Mouse (Mus musculus) liver, adult 2 months (tissue): ENCODE results near the gene Plekha3. TPM values are rescaled to one million over a fixed set of nuclear protein-coding genes. Genes with fewer than 3 reads are reported as not detected.
A peak's percentile ranks its signal among the peaks of the same experiment; 100 is the strongest.

ENCODE experiments used
- DNase-seq: peaks from one replicate; pipeline ENCODE4 v3.0.0-alpha.2; 2011; ENCODE audit warnings: low read depth, low spot score; ENCODE audit errors: extremely low read depth
- H3K27ac ChIP-seq: fragments of 200-500 bp; replicated peaks from 2 replicates; pipeline ENCODE4 v1.5.1; 2012; ENCODE audit warnings: low read depth, mild to moderate bottlenecking, control low read depth, inconsistent platforms, low read length; ENCODE audit not compliant: insufficient read depth
- H3K27me3 ChIP-seq: fragments of 200-500 bp; 2 replicates; pipeline ENCODE4 v1.6.1; 2012; ENCODE audit warnings: mild to moderate bottlenecking, moderate library complexity, low read length, inconsistent platforms; ENCODE audit not compliant: control insufficient read depth, insufficient read depth
- H3K36me3 ChIP-seq: fragments of 200-500 bp; 2 replicates; pipeline ENCODE4 v1.6.1; 2012; ENCODE audit warnings: low read length, inconsistent platforms; ENCODE audit not compliant: control insufficient read depth, insufficient read depth
- H3K4me1 ChIP-seq: fragments of 200-500 bp; 2 replicates; pipeline ENCODE4 v1.6.1; 2011; ENCODE audit warnings: low read length; ENCODE audit not compliant: control insufficient read depth, insufficient read depth
- H3K4me3 ChIP-seq: fragments of 200-500 bp; 2 replicates; pipeline ENCODE4 v1.5.1; 2011; ENCODE audit warnings: low read depth, mild to moderate bottlenecking, control low read depth, low read length, moderate library complexity; ENCODE audit not compliant: insufficient read depth
- H3K79me2 ChIP-seq: fragments of 200-500 bp; 2 replicates; pipeline ENCODE4 v1.6.1; 2012; ENCODE audit warnings: inconsistent platforms, mild to moderate bottlenecking, low read length, moderate library complexity; ENCODE audit not compliant: control insufficient read depth, insufficient read depth
- H3K9ac ChIP-seq: fragments of 200-500 bp; 2 replicates; pipeline ENCODE4 v1.6.1; 2012; ENCODE audit warnings: low read depth, mild to moderate bottlenecking, control low read depth, inconsistent platforms, low read length
- CTCF ChIP-seq: fragments of 200-500 bp; IDR thresholded peaks from 2 replicates; pipeline ENCODE4 v1.5.1; 2011; ENCODE audit warnings: low read depth, low read length, control low read depth
- POLR2A ChIP-seq: fragments of 200-500 bp; IDR thresholded peaks from 2 replicates; pipeline ENCODE4 v1.6.1; 2011; ENCODE audit warnings: low read length, control low read depth; ENCODE audit not compliant: insufficient read depth; ENCODE audit errors: extremely low read depth
- WGBS: fragments of 180-500 bp; shearing (Covaris S2); methylation state at CpG from one replicate; pipeline ENCODE4 v1.1.7; 2018; 5-methylcytosine and 5-hydroxymethylcytosine counted together
- polyA plus RNA-seq: library from polyadenylated mRNA; depleted of rRNA; stranded (reverse); fragments of >200 nt; gene quantifications from 2 replicates; pipeline ENCODE4 v1.2.3, GENCODE M21; 2012
- total RNA-seq: library from RNA; depleted of rRNA; stranded (reverse); fragments of >200 nt; gene quantifications from 2 replicates; pipeline ENCODE4 v1.2.3, GENCODE M21; 2014

Gene Plekha3
- total and polyA plus RNA-seq, 2 experiments: 7.4 to 14.3 TPM

DNA sequence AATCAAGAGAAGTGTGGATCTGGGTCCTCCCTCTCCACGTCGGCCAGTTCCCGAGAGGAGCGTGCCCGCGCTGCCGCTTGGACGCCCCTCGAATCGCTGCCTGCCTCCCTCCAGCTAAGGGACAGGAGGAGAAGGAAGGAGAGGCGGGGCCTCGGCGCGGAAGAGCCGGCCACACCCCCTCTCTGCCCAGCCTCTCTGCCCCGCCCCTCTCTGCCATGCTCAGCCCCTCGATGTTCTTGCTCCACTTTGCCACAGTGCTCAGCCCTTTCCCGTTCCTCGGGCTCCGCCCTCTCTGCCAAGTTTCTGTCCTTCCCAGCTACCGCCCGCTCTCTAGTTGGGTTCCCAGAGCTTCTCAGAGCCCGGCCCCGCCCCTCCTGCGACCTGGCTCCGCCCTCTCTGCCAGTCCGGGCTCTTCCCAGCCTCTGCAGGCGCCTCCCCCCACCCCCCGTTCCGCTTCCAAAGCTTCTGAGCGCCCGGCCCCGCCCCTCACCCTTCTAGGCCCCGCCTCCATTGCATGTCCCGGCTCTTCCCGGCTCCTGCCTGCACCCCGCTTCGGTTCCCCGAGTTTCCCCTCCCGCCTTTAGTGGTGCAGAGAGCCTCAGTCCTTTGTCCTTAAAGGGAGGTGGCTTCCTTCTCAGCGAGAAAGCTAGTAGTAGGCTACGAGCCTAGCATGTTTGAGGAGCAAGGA lies 27.1 kb upstream of the Plekha3 start, which contains the start of the genes Prkra and Pjvk:
TSS of gene Prkra (minus strand) at position 133 of the 688 bp plus-strand sequence.
TSS of gene Pjvk (plus strand) at position 594 of the 688 bp plus-strand sequence.
- peak within 1 kb of the TSS; percentile 75 for H3K9ac ChIP-seq
- H3K27ac ChIP-seq: peak within 1 kb of the TSS; percentile 38
- peaks cover 5% of the 10 kb centered on the region; the same call in 1 of the 2 replicates for H3K4me1 ChIP-seq
- no peaks in the 10 kb centered on the region for H3K27me3 ChIP-seq
- under 1% methylated on average over 40 of the region's 42 CpGs for WGBS
- TF ChIP-seq POLR2A (0 out of 2 replicates have a peak, but pooled peaks have one; percentile 31), CTCF (no peak)
- peak within 1 kb of the TSS; percentile 81 for H3K4me3 ChIP-seq
- H3K79me2 ChIP-seq: 0 out of 2 replicates have a peak, but pooled peaks cover 8% of the 10 kb centered on the region
- H3K36me3 ChIP-seq: peaks cover 4% of the 10 kb centered on the region; the same call in 1 of the 2 replicates
- DNase-seq: peak; percentile 97

GRCm38 (mm10) chr2:76648666-76649141 lies 26.4 kb upstream of the Plekha3 start:
- Histone ChIP-seq H3K4me3 (peak overlapping the region; percentile 56), H3K36me3 (0 out of 2 replicates have a peak, but pooled peaks cover 2% of the 10 kb centered on the region), H3K27me3 (no peaks in the 10 kb centered on the region), H3K79me2 (0 out of 2 replicates have a peak, but pooled peaks cover 8% of the 10 kb centered on the region), H3K4me1 (peaks cover 5% of the 10 kb centered on the region; the same call in 1 of the 2 replicates), H3K27ac (peak overlapping the region; percentile 38), H3K9ac (peak overlapping the region; percentile 53)
- WGBS: 23% methylated on average over 13 of the region's 13 CpGs
- TF ChIP-seq CTCF (no peak), POLR2A (no peak)
- peak; percentile 62 for DNase-seq

GRCm38 (mm10) chr2:76653070-76653469 lies 22.0 kb upstream of the Plekha3 start:
- H3K9ac ChIP-seq: no peak overlapping the region
- no peaks in the 10 kb centered on the region for H3K27me3 ChIP-seq
- WGBS: 92% methylated on average over 4 of the region's 4 CpGs
- H3K4me3 ChIP-seq: no peak overlapping the region
- H3K36me3 ChIP-seq: no peaks in the 10 kb centered on the region
- DNase-seq: no peak
- H3K79me2 ChIP-seq: no peaks in the 10 kb centered on the region
- TF ChIP-seq POLR2A (no peak), CTCF (no peak)
- H3K4me1 ChIP-seq: no peaks in the 10 kb centered on the region; the same call in 1 of the 2 replicates
- no peak overlapping the region for H3K27ac ChIP-seq

DNA sequence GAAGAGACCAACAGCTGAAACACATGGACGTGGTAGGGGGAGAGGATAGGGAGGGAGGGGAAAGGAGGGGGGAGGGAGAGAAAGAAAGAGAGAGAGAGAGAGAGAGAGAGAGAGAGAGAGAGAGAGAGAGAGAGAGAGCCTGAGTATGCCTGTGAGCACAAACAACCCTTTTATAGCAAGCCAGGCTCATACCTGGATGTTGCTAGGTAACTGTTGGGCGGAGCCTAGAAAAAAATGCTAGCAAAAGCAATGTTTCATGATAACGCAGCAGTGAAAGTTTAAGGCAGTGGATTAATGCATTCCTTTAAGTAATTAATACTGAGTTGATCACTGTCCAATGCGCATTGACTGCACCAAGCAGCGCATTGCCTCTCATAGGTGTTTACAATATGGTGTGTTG lies 20.4 kb upstream of the Plekha3 start:
- H3K4me1 ChIP-seq: no peaks in the 10 kb centered on the region; the same call in 1 of the 2 replicates
- no peak for DNase-seq
- no peak overlapping the region for H3K9ac ChIP-seq
- no peaks in the 10 kb centered on the region for H3K36me3 ChIP-seq
- H3K27me3 ChIP-seq: no peaks in the 10 kb centered on the region
- no peak overlapping the region for H3K27ac ChIP-seq
- H3K4me3 ChIP-seq: no peak overlapping the region
- 89% methylated on average over 5 of the region's 5 CpGs for WGBS
- TF ChIP-seq POLR2A (no peak), CTCF (no peak)
- no peaks in the 10 kb centered on the region for H3K79me2 ChIP-seq

GRCm38 (mm10) chr2:76655444-76655843 lies 19.6 kb upstream of the Plekha3 start:
- Histone ChIP-seq H3K36me3 (no peaks in the 10 kb centered on the region), H3K27ac (no peak overlapping the region), H3K4me3 (no peak overlapping the region), H3K4me1 (no peaks in the 10 kb centered on the region; the same call in 1 of the 2 replicates), H3K9ac (no peak overlapping the region), H3K27me3 (no peaks in the 10 kb centered on the region), H3K79me2 (no peaks in the 10 kb centered on the region)
- WGBS: 82% methylated on average over 3 of the region's 3 CpGs
- TF ChIP-seq POLR2A (no peak), CTCF (no peak)
- DNase-seq: no peak

GRCm38 (mm10) chr2:76655982-76656381 lies 19.1 kb upstream of the Plekha3 start:
- H3K36me3 ChIP-seq: no peaks in the 10 kb centered on the region
- no peaks in the 10 kb centered on the region for H3K79me2 ChIP-seq
- 7% methylated on average over 1 of the region's 1 CpGs for WGBS
- H3K27me3 ChIP-seq: no peaks in the 10 kb centered on the region
- H3K4me1 ChIP-seq: no peaks in the 10 kb centered on the region; the same call in 1 of the 2 replicates
- DNase-seq: peak; percentile 53
- H3K27ac ChIP-seq: no peak overlapping the region
- H3K4me3 ChIP-seq: no peak overlapping the region
- peak; percentile 37 for TF ChIP-seq CTCF
- no peak for TF ChIP-seq POLR2A
- no peak overlapping the region for H3K9ac ChIP-seq
